Mouse (Mus musculus) liver, embryonic 15.5 days (tissue): ENCODE data around the gene Ankrd45. TPM values are rescaled to one million over a fixed set of nuclear protein-coding genes. Genes with fewer than 3 reads are reported as not detected.

ENCODE experiments used
- ATAC-seq: fragments of 200-750 bp; cut with Nextera tagmentation; 2 replicates; pipeline ENCODE4 v1.8.0; 2017; ENCODE audit warnings: moderate number of reproducible peaks, mild to moderate bottlenecking, moderate library complexity; ENCODE audit not compliant: insufficient read depth
- H3K27ac ChIP-seq: fragments of 300-500 bp; sonication (generic); replicated peaks from 2 replicates; pipeline ENCODE4 v1.5.1; 2015; ENCODE audit warnings: mild to moderate bottlenecking, inconsistent platforms
- H3K27me3 ChIP-seq: fragments of 300-500 bp; sonication (generic); 2 replicates; pipeline ENCODE4 v1.6.1; 2015; ENCODE audit warnings: mild to moderate bottlenecking, inconsistent platforms
- H3K36me3 ChIP-seq: fragments of 300-500 bp; sonication (generic); replicated peaks from 2 replicates; pipeline ENCODE4 v1.6.1; 2015; ENCODE audit warnings: moderate library complexity, mild to moderate bottlenecking, inconsistent platforms
- H3K4me1 ChIP-seq: fragments of 300-500 bp; sonication (generic); replicated peaks from 2 replicates; pipeline ENCODE4 v1.6.1; 2015; ENCODE audit warnings: inconsistent platforms
- H3K4me2 ChIP-seq: fragments of 300-500 bp; sonication (generic); 2 replicates; pipeline ENCODE4 v1.6.1; 2015; ENCODE audit warnings: moderate library complexity, mild to moderate bottlenecking, inconsistent platforms
- H3K4me3 ChIP-seq: fragments of 300-500 bp; sonication (generic); replicated peaks from 2 replicates; pipeline ENCODE4 v1.5.1; 2015; ENCODE audit warnings: mild to moderate bottlenecking, inconsistent platforms
- H3K9ac ChIP-seq: fragments of 300-500 bp; sonication (generic); 2 replicates; pipeline ENCODE4 v1.6.1; 2015; ENCODE audit warnings: moderate library complexity, mild to moderate bottlenecking, inconsistent platforms
- H3K9me3 ChIP-seq: fragments of 300-500 bp; sonication (generic); replicated peaks from 2 replicates; pipeline ENCODE4 v1.6.1; 2016; ENCODE audit warnings: inconsistent platforms
- WGBS: fragments of 180-500 bp; shearing (Covaris S2); methylation state at CpG from one replicate; pipeline ENCODE4 v1.1.7; 2015; ENCODE audit warnings: mixed read lengths; ENCODE audit not compliant: insufficient replicate concordance; 5-methylcytosine and 5-hydroxymethylcytosine counted together
- polyA plus RNA-seq: library from polyadenylated mRNA; unstranded; fragments of >200 nt; fragmentation: Nextera tagmentation; extraction: Ambion mirVana; gene quantifications from 2 replicates; pipeline ENCODE4 v1.2.1, GENCODE M21; 2015

Gene Ankrd45
- polyA plus RNA-seq = 0.02 and 0.09 TPM in 2 replicates

DNA sequence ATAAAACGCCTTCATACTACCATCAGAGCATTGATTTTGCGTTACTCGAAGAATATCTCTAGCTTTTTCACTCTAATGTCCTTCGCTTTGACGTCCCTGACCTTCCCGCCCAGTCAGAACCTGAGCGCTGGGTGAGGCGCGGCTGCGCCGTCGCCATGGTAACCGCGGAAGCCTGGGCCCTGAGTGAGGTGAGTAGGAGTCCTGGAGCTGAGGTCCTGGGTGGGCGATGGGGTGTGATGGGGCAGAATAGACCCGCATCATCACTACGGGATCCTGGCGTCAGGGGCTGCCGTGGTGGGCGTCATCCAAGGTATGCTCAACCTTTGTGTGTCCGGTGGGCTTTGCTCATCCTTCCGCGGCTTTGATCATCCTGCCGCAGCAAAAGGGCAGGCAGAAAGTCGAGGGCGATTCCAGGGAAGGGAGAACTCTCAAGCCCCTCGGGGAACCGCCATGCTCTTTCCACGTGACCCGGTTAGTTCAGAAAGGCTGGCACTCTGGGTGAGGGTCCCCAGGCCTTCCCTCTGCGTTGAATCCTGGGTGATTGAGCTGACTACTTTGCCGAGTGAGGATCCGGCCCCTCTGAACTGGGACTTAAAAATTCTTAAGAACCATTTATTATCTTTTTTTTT, at the start of gene Ankrd45:
Gene Ankrd45, plus strand, starts transcription at position 161 of the 629 bp plus-strand sequence.
- Histone ChIP-seq H3K27me3 (peaks cover 10% of the 10 kb centered on the region), H3K4me1 (0 out of 2 replicates have a peak, but pooled peaks cover 4% of the 10 kb centered on the region), H3K4me2 (peak within 1 kb of the TSS; percentile 53), H3K27ac (no peak within 1 kb of the TSS), H3K36me3 (no peaks in the 10 kb centered on the region), H3K9ac (no peak within 1 kb of the TSS), H3K4me3 (0 out of 2 replicates have a peak within 1 kb of the TSS, but pooled peaks have one; percentile 5), H3K9me3 (no peaks in the 10 kb centered on the region)
- no peak for ATAC-seq
- WGBS = 10% methylated on average over 33 of the region's 33 CpGs

DNA sequence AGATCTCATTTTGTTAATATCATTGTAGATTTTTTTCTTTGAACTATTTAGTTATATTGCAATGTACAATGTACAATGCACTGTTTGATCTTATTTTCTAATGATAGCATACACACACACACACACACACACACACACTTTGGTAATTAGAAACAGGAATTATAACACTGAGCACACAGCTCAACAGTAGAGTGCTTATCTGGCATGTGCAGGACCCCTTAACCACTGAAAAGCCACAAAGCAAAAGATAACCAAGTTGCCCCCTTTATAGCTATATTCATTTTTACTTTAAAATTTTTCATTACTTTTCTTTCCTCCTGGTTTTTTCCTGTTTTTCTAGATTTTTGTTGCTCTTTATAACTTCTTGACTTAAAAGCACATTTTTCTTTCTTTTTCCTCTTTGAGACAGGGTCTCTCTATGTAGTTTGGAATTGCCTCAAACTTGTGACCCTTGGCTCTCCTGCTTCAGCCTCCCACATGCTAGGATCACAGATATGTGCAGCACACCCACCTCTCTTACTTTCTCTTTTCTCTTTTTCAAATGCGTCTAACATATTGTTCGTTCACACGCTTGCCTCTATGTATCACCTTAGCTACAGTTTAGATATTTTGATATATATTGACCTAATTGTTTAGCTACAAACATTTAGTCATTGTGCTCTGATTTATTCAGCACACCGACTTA, 42.6 kb upstream of the Ankrd45 start:
- Histone ChIP-seq H3K4me3 (no peak overlapping the region), H3K36me3 (peaks cover 34% of the 10 kb centered on the region), H3K9me3 (no peaks in the 10 kb centered on the region), H3K4me2 (no peak overlapping the region; the same call in 1 of the 2 replicates), H3K4me1 (peaks cover 10% of the 10 kb centered on the region; the same call in 1 of the 2 replicates), H3K27me3 (no peaks in the 10 kb centered on the region), H3K9ac (no peak overlapping the region), H3K27ac (0 out of 2 replicates have a peak overlapping the region, but pooled peaks have one; percentile 24)
- peak; percentile 88 for ATAC-seq
- 19% methylated on average over 4 of the region's 4 CpGs for WGBS

DNA sequence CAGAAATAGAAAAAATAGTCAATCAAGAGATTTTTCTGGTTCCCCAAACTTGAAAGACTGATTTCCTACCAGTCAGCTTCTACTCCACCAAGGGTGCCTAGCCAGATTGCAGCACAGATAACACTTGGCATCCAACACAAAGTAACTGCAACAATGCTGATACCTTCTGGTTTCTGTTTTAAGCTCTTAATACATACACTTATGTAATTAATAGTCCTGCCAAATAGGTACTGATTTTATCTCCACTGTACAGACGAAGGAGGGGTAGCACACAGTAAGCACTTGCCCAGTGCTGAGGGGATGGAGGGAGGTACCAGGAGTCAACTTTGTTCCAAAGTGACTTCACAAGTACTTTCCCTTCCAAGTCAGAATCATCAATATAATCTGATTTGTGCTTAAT, 38.6 kb upstream of the Ankrd45 start:
- Histone ChIP-seq H3K4me1 (peaks cover 9% of the 10 kb centered on the region; the same call in 1 of the 2 replicates), H3K4me2 (no peak overlapping the region), H3K36me3 (peaks cover 26% of the 10 kb centered on the region), H3K27me3 (no peaks in the 10 kb centered on the region), H3K4me3 (no peak overlapping the region), H3K9me3 (no peaks in the 10 kb centered on the region), H3K9ac (no peak overlapping the region), H3K27ac (no peak overlapping the region)
- no peak for ATAC-seq
- 20% methylated on average over 1 of the region's 1 CpGs for WGBS

DNA sequence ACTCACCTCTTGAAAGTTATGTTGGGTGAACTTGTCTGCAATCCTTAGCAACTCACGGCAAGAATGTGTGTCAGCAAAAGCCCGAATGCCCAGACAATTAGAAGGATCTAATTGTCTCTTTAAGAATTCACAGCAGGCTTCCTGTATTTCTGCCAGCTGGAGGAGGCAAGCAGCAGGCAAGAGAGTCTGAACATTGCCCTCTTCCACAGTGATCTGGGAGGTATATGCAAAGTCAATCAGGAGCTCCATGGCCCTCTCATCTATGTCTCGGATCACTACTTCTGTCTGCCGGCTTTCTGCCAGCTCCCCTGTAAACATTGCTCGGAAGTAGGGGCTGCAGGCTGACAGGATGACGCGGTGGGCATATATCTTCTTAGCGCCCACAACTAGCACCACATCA, 33.3 kb upstream of the Ankrd45 start:
- Histone ChIP-seq H3K4me2 (no peak overlapping the region), H3K9me3 (no peaks in the 10 kb centered on the region), H3K9ac (no peak overlapping the region), H3K36me3 (peaks cover 17% of the 10 kb centered on the region), H3K27me3 (no peaks in the 10 kb centered on the region), H3K4me3 (no peak overlapping the region), H3K27ac (no peak overlapping the region), H3K4me1 (no peaks in the 10 kb centered on the region)
- WGBS = 84% methylated on average over 8 of the region's 8 CpGs
- ATAC-seq = no peak

DNA sequence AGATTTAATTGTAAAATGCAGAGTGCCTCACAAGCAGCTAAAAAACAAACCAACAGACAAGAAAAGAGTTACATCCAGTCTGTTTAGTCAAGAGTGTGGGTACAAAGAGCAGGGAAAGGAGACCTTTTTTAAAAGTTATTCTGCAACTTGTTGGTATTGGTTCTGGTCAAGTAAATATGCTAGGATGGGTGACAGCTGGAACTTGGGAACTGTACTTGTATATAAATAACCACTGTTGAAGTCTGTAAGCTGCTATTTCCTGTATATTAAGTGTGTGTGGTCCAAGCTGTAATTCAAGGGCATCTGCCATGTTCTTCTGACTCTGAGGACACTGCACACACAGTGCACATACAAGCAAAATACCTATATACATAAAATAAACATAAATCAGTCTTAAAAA, 27.9 kb upstream of the Ankrd45 start:
- H3K4me1 ChIP-seq = 0 out of 2 replicates have a peak, but pooled peaks cover 8% of the 10 kb centered on the region
- no peak for ATAC-seq

DNA sequence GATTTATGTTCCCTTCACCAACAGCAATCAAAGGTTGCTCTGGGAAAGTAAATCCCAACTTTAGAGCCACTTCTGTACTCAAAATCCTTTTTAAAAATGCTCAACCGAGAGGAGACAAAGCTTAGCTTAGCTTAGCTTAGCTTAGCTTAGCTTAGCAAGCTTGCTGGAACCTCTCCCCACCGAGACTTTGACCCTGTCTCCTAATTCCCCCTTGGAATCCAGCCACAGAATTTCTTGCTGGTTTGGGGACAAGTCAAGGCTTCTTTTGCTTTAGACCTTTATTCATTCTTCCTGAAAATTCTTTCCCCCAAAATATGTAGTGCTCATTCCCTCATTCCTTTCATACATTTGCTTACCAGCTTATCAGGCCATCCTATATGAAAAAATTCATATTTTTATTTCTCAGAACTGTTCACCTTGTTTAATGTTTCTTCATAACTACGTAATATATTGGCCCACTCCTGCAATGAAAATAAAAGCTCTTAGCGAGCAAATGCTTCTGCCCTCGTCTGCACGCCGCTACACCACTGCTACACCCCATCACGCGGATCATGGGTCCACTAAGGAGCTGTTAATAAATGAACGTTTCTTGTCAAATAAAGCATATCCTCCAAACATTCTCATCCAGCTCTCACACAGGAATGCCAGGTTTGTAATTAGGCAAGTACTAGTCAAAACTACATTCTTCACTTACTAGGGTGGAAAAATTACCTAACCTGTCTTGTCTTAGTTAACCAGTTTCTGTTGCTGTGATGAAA, 19.7 kb upstream of the Ankrd45 start:
- Histone ChIP-seq H3K27ac (no peak overlapping the region), H3K9ac (no peak overlapping the region), H3K4me2 (no peak overlapping the region), H3K4me1 (0 out of 2 replicates have a peak, but pooled peaks cover 5% of the 10 kb centered on the region), H3K4me3 (no peak overlapping the region), H3K36me3 (no peaks in the 10 kb centered on the region), H3K27me3 (no peaks in the 10 kb centered on the region), H3K9me3 (no peaks in the 10 kb centered on the region)
- ATAC-seq = no peak
- 80% methylated on average over 10 of the region's 10 CpGs for WGBS

More for the DNA sequence above, 27.9 kb upstream of the Ankrd45 start:
- H3K4me2 ChIP-seq = no peak overlapping the region
- H3K36me3 ChIP-seq = peaks cover under 1% of the 10 kb centered on the region; the same call in 1 of the 2 replicates
- H3K9me3 ChIP-seq = no peaks in the 10 kb centered on the region
- no peaks in the 10 kb centered on the region for H3K27me3 ChIP-seq
- H3K27ac ChIP-seq = no peak overlapping the region
- no peak overlapping the region for H3K4me3 ChIP-seq
- no peak overlapping the region for H3K9ac ChIP-seq

DNA sequence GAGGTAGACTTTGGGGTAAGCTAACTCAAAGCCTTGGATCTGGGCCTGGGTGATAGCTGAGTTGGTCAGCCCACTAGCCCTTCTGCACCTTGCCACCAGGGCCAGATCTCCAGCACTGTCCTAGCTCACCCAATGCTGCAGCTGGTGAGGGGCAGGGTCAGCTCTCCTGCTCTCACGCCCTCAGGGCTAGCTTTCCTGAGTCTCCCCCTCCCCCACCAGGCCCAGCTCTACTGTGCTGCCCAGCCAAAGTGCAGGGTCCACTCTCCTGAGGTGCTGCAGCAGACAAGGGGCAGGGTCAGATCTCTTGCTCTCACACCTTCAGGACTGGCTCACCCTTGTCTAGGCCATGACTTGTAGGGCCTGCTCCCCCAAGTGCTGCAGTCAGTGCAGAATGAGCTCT, 16.0 kb upstream of the Ankrd45 start:
- no peak for ATAC-seq
- Histone ChIP-seq H3K9ac (no peak overlapping the region), H3K4me2 (no peak overlapping the region), H3K4me1 (peaks cover 12% of the 10 kb centered on the region), H3K27me3 (no peaks in the 10 kb centered on the region), H3K27ac (no peak overlapping the region), H3K4me3 (no peak overlapping the region), H3K36me3 (no peaks in the 10 kb centered on the region), H3K9me3 (no peaks in the 10 kb centered on the region)
- WGBS = 52% methylated on average over 1 of the region's 1 CpGs

DNA sequence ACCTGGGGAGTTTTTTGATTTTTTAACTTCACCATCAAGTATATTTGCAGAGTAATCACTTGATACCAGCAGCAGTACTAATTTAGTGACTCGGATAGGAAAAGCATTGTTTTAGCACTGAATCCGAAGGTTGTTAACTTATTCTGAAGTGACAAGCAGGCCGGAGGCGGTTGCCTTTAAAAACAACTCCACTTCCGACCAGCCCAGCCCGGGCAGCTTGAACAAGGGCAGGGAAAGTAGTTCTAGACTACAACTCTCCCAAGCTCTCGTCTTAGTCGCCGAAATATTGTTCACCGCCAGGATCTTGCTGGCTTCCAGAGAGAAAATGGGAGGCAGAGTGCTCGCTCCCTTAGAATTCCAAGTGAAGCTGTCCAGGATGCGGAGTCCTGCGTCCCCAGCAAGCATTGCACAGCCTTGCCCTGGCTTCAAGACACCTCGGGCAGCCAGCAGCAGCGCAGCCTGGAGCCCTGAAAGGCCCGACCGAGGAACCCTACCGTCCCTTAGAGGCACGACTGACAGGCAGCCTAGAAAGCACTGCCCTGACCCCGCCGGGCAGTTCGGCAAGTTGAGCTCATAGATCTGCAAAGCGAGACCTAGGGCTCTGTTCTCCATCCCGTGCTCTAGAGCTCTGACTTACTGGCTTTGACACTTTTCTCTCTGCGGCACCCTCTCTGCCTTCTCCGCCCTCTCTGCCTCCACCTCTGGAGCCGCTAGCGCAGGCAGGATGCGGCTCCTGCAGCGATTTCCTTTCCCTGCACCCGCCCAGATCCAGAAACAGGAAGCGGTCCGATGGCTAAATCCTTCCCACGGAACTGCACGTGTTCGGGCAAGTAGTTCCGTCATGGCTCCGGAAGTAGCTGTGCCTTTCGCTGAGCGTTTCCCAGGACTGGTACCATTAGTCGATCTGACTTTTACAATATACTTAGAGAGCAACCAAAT, 11.5 kb upstream of the Ankrd45 start, which contains the start of gene Klhl20:
Gene Klhl20, minus strand, starts transcription at position 786 of the 939 bp plus-strand sequence.
- ATAC-seq = peak; percentile 96
- Histone ChIP-seq H3K36me3 (no peaks in the 10 kb centered on the region), H3K4me2 (peak within 1 kb of the TSS; percentile 79), H3K9ac (peak within 1 kb of the TSS; percentile 74), H3K4me3 (peak within 1 kb of the TSS; percentile 82), H3K9me3 (no peaks in the 10 kb centered on the region), H3K27me3 (no peaks in the 10 kb centered on the region), H3K27ac (peak within 1 kb of the TSS; percentile 82), H3K4me1 (peaks cover 12% of the 10 kb centered on the region)
- under 1% methylated on average over 41 of the region's 41 CpGs for WGBS

DNA sequence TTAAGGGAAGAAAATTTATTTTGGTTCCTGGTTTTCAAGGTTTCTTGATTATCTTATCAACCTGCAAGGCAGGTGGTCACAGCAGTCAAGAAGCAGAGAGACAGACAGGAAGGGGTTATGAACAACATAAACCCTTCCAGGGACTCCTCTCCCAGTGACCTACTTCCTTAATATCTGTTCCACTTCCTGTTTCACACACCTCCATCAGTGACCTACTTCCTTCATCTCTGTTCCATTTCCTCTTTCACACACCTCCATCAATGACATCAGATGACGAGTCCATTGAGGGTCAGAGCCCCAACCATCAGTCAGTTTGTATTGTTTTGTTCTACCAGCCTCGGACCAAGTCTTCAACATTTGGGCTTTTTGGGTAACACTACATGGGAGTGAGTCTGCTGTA, 3.0 kb upstream of the Ankrd45 start:
- Histone ChIP-seq H3K27me3 (peaks cover 10% of the 10 kb centered on the region), H3K4me2 (no peak overlapping the region), H3K4me1 (0 out of 2 replicates have a peak, but pooled peaks cover 4% of the 10 kb centered on the region), H3K4me3 (no peak overlapping the region), H3K9ac (no peak overlapping the region), H3K27ac (no peak overlapping the region), H3K36me3 (no peaks in the 10 kb centered on the region), H3K9me3 (no peaks in the 10 kb centered on the region)
- WGBS = 49% methylated on average over 2 of the region's 2 CpGs
- ATAC-seq = no peak

DNA sequence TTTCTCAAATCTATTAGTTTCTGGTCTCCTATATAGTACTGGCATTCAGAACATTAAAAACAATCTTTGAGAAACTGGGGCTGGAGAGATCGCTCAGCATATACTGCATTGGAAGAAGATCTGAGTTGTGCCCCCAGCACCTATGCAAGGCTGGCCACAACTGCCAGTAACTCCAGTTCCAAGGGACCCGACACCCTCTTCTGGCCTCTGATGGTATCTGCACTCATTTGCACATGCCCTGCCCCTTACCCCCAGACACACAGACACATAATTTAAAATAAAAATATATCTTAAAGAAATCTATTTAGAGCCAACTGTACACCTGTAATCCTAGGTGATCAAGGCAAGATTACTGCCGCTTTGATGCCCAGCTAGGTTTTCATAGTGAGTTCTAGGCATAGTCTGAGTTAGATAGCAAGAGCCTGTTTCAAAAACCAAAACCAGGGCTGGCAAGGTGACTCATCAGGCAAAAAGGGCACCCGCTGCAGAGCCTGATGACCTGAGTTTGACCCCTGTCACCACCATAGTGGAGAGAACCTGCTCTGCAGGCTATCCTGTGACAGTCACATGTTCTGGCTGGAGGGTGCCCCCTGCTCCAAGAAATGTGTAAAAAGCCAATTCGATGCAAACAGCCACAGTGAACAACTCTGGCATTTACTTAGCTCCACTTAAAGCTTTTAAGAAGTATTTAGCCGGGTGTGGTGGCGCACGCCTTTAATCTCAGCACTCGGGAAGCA, 2.3 kb upstream of the Ankrd45 start:
- ATAC-seq = no peak
- H3K4me2 ChIP-seq = no peak overlapping the region
- no peak overlapping the region for H3K4me3 ChIP-seq
- no peaks in the 10 kb centered on the region for H3K9me3 ChIP-seq
- no peak overlapping the region for H3K27ac ChIP-seq
- no peak overlapping the region for H3K9ac ChIP-seq
- H3K36me3 ChIP-seq = no peaks in the 10 kb centered on the region
- H3K4me1 ChIP-seq = 0 out of 2 replicates have a peak, but pooled peaks cover 4% of the 10 kb centered on the region
- 71% methylated on average over 9 of the region's 9 CpGs for WGBS
- peaks cover 10% of the 10 kb centered on the region for H3K27me3 ChIP-seq
